Mouse (Mus musculus) heart, postnatal 0 days (tissue): ENCODE results near the gene Grin1. TPM values are rescaled to one million over a fixed set of nuclear protein-coding genes. Genes with fewer than 3 reads are reported as not detected.
A peak's percentile ranks its signal among the peaks of the same experiment; 100 is the strongest.

ENCODE experiments used
- ATAC-seq: fragments of 200-750 bp; cut with Nextera tagmentation; 2 replicates; pipeline ENCODE4 v1.8.0; 2017; ENCODE audit warnings: low read depth, moderate number of reproducible peaks, moderate library complexity; ENCODE audit not compliant: insufficient read depth
- DNase-seq: peaks from one replicate; pipeline ENCODE4 v3.0.0-alpha.2; 2016; ENCODE audit warnings: low spot score
- H3K27ac ChIP-seq: fragments of 300-500 bp; sonication (generic); 2 replicates; pipeline ENCODE4 v1.5.1; 2014; ENCODE audit warnings: low read depth, mild to moderate bottlenecking
- H3K27me3 ChIP-seq: fragments of 300-500 bp; sonication (generic); 2 replicates; pipeline ENCODE4 v1.6.1; 2014; ENCODE audit warnings: low read length, mixed read lengths; ENCODE audit not compliant: control insufficient read depth, insufficient read depth
- H3K36me3 ChIP-seq: fragments of 300-500 bp; sonication (generic); replicated peaks from 2 replicates; pipeline ENCODE4 v1.6.1; 2014; ENCODE audit warnings: low read length, mixed read lengths; ENCODE audit not compliant: control insufficient read depth, insufficient read depth
- H3K4me1 ChIP-seq: fragments of 300-500 bp; sonication (generic); 2 replicates; pipeline ENCODE4 v1.6.1; 2014; ENCODE audit warnings: antibody characterized with exemption; ENCODE audit not compliant: control insufficient read depth, insufficient read depth
- H3K4me2 ChIP-seq: fragments of 300-500 bp; sonication (generic); 2 replicates; pipeline ENCODE4 v1.6.1; 2014; ENCODE audit warnings: low read depth, mild to moderate bottlenecking, low read length, moderate library complexity
- H3K4me3 ChIP-seq: fragments of 300-500 bp; sonication (generic); 2 replicates; pipeline ENCODE4 v1.5.1; 2014; ENCODE audit warnings: low read depth, low read length
- H3K9ac ChIP-seq: fragments of 300-500 bp; sonication (generic); replicated peaks from 2 replicates; pipeline ENCODE4 v1.6.1; 2014; ENCODE audit warnings: low read depth, low read length, mixed read lengths
- H3K9me3 ChIP-seq: fragments of 300-500 bp; sonication (generic); replicated peaks from 2 replicates; pipeline ENCODE4 v1.6.1; 2016; ENCODE audit warnings: low read length; ENCODE audit not compliant: control insufficient read depth
- CTCF ChIP-seq: IDR thresholded peaks from 2 replicates; pipeline ENCODE4 v1.5.1; 2016; ENCODE audit warnings: antibody characterized with exemption, control low read depth, low read depth
- EP300 ChIP-seq: IDR thresholded peaks from 2 replicates; pipeline ENCODE4 v1.6.1; 2016; ENCODE audit warnings: antibody characterized with exemption, low read depth
- WGBS: fragments of 180-500 bp; shearing (Covaris S2); extraction: QIAGEN DNeasy Blood & Tissue Kit; methylation state at CpG from one replicate; pipeline ENCODE4 v1.1.7; 2014; 5-methylcytosine and 5-hydroxymethylcytosine counted together
- polyA plus RNA-seq: library from polyadenylated mRNA; unstranded; fragments of >200 nt; fragmentation: Nextera tagmentation; extraction: Ambion mirVana; gene quantifications from 2 replicates; pipeline ENCODE4 v1.2.1, GENCODE M21; 2015
- total RNA-seq: library from RNA; depleted of rRNA; stranded (reverse); fragments of >200 nt; gene quantifications from 2 replicates; pipeline ENCODE4 v1.2.3, GENCODE M21; 2014; ENCODE audit warnings: low replicate concordance

The Grin1 gene
- total and polyA plus RNA-seq, 2 experiments from 2014 or later = 0.46 TPM; not detected in 1

- Histone ChIP-seq H3K9me3 (no peaks in the 10 kb centered on the region), H3K9ac (no peak overlapping the region), H3K36me3 (peaks cover 22% of the 10 kb centered on the region), H3K4me2 (no peak overlapping the region), H3K27me3 (no peaks in the 10 kb centered on the region), H3K27ac (no peak overlapping the region), H3K4me1 (peaks cover 35% of the 10 kb centered on the region), H3K4me3 (no peak overlapping the region)
- TF ChIP-seq CTCF (no peak), EP300 (no peak)
- DNase-seq (no peak), ATAC-seq (no peak)
Measured at GRCm38 (mm10) chr2:25267241-25267640, 51.7 kb downstream of the Grin1 start.

- no peaks in the 10 kb centered on the region for H3K27me3 ChIP-seq
- H3K36me3 ChIP-seq = peaks cover 22% of the 10 kb centered on the region
- H3K4me2 ChIP-seq = no peak overlapping the region
- no peak overlapping the region for H3K27ac ChIP-seq
- H3K4me3 ChIP-seq = no peak overlapping the region
- no peaks in the 10 kb centered on the region for H3K9me3 ChIP-seq
- peaks cover 35% of the 10 kb centered on the region for H3K4me1 ChIP-seq
- H3K9ac ChIP-seq = no peak overlapping the region
- TF ChIP-seq EP300 (no peak), CTCF (no peak)
- 31% methylated on average over 2 of the region's 2 CpGs for WGBS
- DNase-seq = no peak
- ATAC-seq = no peak
Measured at GRCm38 (mm10) chr2:25266720-25267119, 52.3 kb downstream of the Grin1 start.

- Histone ChIP-seq H3K4me1 (peaks cover 30% of the 10 kb centered on the region), H3K9me3 (no peaks in the 10 kb centered on the region), H3K27me3 (no peaks in the 10 kb centered on the region), H3K4me2 (peak overlapping the region; percentile 17; the same call in 1 of the 2 replicates), H3K4me3 (no peak overlapping the region), H3K36me3 (peaks cover 22% of the 10 kb centered on the region), H3K9ac (0 out of 2 replicates have a peak overlapping the region, but pooled peaks have one; percentile 32), H3K27ac (no peak overlapping the region)
- TF ChIP-seq CTCF (no peak), EP300 (no peak)
- no peak for DNase-seq
- ATAC-seq = no peak
- 56% methylated on average over 6 of the region's 6 CpGs for WGBS
Measured at GRCm38 (mm10) chr2:25265897-25266656, 52.9 kb downstream of the Grin1 start.

GRCm38 (mm10) chr2:25264851-25265250, 54.1 kb downstream of the Grin1 start:
- Histone ChIP-seq H3K9ac (no peak overlapping the region), H3K27ac (no peak overlapping the region), H3K4me1 (peaks cover 28% of the 10 kb centered on the region), H3K4me3 (no peak overlapping the region), H3K27me3 (no peaks in the 10 kb centered on the region), H3K9me3 (no peaks in the 10 kb centered on the region), H3K4me2 (no peak overlapping the region), H3K36me3 (peaks cover 13% of the 10 kb centered on the region)
- ATAC-seq (no peak), DNase-seq (no peak)
- TF ChIP-seq CTCF (no peak), EP300 (no peak)
- 65% methylated on average over 3 of the region's 3 CpGs for WGBS

GRCm38 (mm10) chr2:25264286-25264660, 54.7 kb downstream of the Grin1 start:
- WGBS = 74% methylated on average over 5 of the region's 5 CpGs
- Histone ChIP-seq H3K27ac (no peak overlapping the region), H3K4me1 (peaks cover 28% of the 10 kb centered on the region), H3K36me3 (peaks cover 7% of the 10 kb centered on the region), H3K9me3 (no peaks in the 10 kb centered on the region), H3K27me3 (no peaks in the 10 kb centered on the region), H3K4me2 (no peak overlapping the region), H3K9ac (no peak overlapping the region), H3K4me3 (no peak overlapping the region)
- no peak for DNase-seq
- TF ChIP-seq CTCF (no peak), EP300 (no peak)
- no peak for ATAC-seq
